Mouse (Mus musculus) embryo, embryonic 11 days (tissue): Measurements from ENCODE around the gene Hk2.
"Not testable (repeated sequence)": the region's sequence is repeated elsewhere in the genome, so short reads cannot be mapped to it uniquely, and the experiment has no call there.

Source experiments
- DNase-seq: peaks from one replicate; pipeline ENCODE4 v3.0.0-alpha.2; 2015

Hk2 gene

DNA sequence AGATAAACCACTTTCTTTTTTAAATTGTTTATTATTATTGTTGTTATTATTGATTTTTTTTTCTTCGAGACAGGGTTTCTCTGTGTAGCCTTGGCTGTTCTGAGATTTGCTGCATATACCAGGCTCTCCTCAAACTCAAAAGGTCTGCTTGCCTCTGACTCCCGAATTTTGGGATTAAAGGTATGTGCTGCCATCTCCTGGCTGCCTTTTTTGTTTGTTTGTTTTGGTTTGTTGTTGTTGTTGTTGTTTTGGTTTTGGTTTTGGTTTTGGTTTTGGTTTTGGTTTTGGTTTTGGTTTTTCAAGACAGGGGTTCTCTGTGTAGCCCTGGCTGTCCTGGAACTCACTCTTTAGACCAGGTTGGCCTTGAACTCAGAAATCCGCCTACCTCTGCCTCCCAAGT is 96.6 kb downstream of the Hk2 start:
- DNase-seq, result not testable (repeated sequence)
